Mouse (Mus musculus): Measurements from ENCODE around the gene Hmgb1.

DNA sequence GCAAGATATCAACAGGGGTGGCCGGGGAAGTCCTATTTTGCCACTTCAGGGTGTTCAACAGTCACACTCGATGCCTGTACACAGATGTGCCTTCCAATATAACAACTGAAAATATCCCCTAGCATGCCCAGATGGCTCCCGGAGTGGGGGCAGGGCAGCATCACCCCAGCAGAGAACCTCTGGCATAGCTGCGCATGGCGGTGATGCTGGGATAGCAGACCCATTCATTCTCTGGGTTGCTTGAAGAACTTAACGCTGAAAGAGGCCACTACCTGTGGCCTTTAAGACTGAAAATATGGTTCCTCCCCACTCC is 181.5 kb downstream of the Hmgb1 start:
- TF ChIP-seq CTCF (IDR thresholded peaks at IDR 0.05; ENCODE audit: low read depth), result no peak
- no peak for TF ChIP-seq EP300 (IDR thresholded peaks at IDR 0.05; ENCODE audit: low read depth)

All from liver, postnatal 0 days (tissue).